Mouse (Mus musculus): ENCODE measurements around the gene Txndc12. TPM values are rescaled to one million over a fixed set of nuclear protein-coding genes. Genes with fewer than 3 reads are reported as not detected.

Gene Txndc12
- polyA plus RNA-seq, 1 experiment from 2014 or later, result 79.0 TPM

- ATAC-seq (ENCODE audit: low FRiP score, low TSS enrichment) (no peak), DNase-seq (no peak)
- no peak overlapping the region for H3K4me3 ChIP-seq (replicated peaks; ENCODE audit: low read depth, low read length)
- no peak overlapping the region for H3K9ac ChIP-seq (replicated peaks; ENCODE audit: low read length)
- H3K27me3 ChIP-seq (ENCODE audit: control insufficient read depth, insufficient read depth, low read length), result no peaks in the 10 kb centered on the region
- no peak overlapping the region for H3K4me2 ChIP-seq (ENCODE audit: low read length)
- WGBS, result 95% methylated on average over 4 of the region's 4 CpGs
- H3K9me3 ChIP-seq (ENCODE audit: control insufficient read depth, low read length), result no peaks in the 10 kb centered on the region
- 0 out of 2 replicates have a peak, but pooled peaks cover 2% of the 10 kb centered on the region for H3K36me3 ChIP-seq (ENCODE audit: control insufficient read depth, insufficient read depth, low read length)
- H3K27ac ChIP-seq (replicated peaks; ENCODE audit: low read depth, low read length), result no peak overlapping the region
- peaks cover 18% of the 10 kb centered on the region for H3K4me1 ChIP-seq (ENCODE audit: control insufficient read depth, insufficient read depth, low read length)
Observed at GRCm38 (mm10) chr4:108838031-108838430, 3.6 kb downstream of the Txndc12 start.

DNA sequence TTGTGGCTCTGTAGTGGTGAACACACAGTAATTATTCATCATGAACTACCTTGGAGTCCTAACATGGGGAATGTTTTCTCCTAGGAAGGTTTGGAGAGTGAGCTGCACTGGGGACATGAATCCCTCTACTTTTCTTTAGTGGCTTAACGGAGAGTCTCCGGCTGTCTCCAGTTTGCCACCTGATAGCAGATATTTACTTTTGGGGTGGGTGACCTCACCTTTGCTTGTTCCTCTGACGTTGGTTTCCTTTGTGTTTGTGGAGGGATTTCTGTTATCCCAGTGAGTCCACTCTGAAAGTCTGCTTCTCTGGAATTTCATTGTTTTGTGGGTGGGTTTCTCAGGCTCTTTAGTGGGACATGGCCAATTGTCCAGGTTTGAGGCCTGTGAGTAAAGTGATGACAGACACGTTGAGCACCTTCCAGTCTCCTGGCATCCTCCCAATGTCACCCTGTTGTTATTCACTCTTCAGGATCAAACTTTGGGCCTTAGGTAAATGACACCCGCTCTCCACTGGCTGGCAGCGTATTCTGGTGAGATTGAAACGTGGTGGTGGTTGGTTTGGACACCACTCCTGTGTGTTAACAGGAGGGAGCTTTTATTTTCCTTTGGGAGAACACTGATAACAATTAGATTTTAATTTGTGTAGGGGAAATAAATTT is 7.6 kb downstream of the Txndc12 start:
- Histone ChIP-seq H3K4me3 (replicated peaks; ENCODE audit: low read depth, low read length) (no peak overlapping the region), H3K9ac (replicated peaks; ENCODE audit: low read length) (no peak overlapping the region), H3K27me3 (ENCODE audit: control insufficient read depth, insufficient read depth, low read length) (no peaks in the 10 kb centered on the region), H3K4me1 (ENCODE audit: control insufficient read depth, insufficient read depth, low read length) (0 out of 2 replicates have a peak, but pooled peaks cover 2% of the 10 kb centered on the region), H3K27ac (replicated peaks; ENCODE audit: low read depth, low read length) (no peak overlapping the region), H3K36me3 (ENCODE audit: control insufficient read depth, insufficient read depth, low read length) (0 out of 2 replicates have a peak, but pooled peaks cover 2% of the 10 kb centered on the region), H3K4me2 (ENCODE audit: low read length) (no peak overlapping the region), H3K9me3 (ENCODE audit: control insufficient read depth, low read length) (no peaks in the 10 kb centered on the region)
- DNase-seq (no peak), ATAC-seq (ENCODE audit: low FRiP score, low TSS enrichment) (no peak)
- WGBS, result 87% methylated on average over 7 of the region's 7 CpGs

DNA sequence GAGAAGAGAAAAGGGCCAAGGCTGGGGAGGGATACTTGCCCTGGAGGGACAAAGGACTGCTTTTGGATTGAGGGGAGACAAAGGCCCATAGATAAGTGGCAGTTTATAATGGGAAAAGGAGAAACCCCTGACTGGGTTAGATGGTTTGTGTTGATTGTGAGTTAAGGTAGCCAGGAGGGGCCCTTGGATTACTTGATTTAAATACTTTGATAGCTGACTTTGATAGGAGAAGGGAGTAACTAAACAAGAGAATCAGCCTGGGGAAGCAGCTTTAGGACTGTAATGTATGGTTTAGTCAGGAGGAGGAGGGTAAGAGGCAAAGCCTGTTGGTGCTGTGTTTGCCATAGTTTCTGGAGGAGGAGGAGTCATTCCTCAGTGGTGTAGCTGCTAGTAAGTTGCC is 8.9 kb downstream of the Txndc12 start:
- Histone ChIP-seq H3K4me3 (replicated peaks; ENCODE audit: low read depth, low read length) (no peak overlapping the region), H3K27ac (replicated peaks; ENCODE audit: low read depth, low read length) (no peak overlapping the region), H3K4me2 (ENCODE audit: low read length) (no peak overlapping the region), H3K27me3 (ENCODE audit: control insufficient read depth, insufficient read depth, low read length) (no peaks in the 10 kb centered on the region), H3K9ac (replicated peaks; ENCODE audit: low read length) (no peak overlapping the region), H3K36me3 (ENCODE audit: control insufficient read depth, insufficient read depth, low read length) (0 out of 2 replicates have a peak, but pooled peaks cover 2% of the 10 kb centered on the region), H3K4me1 (ENCODE audit: control insufficient read depth, insufficient read depth, low read length) (peaks cover 6% of the 10 kb centered on the region; the same call in 1 of the 2 replicates), H3K9me3 (ENCODE audit: control insufficient read depth, low read length) (no peaks in the 10 kb centered on the region)
- no peak for ATAC-seq (ENCODE audit: low FRiP score, low TSS enrichment)
- DNase-seq, result no peak

GRCm38 (mm10) chr4:108845824-108846569 is 11.6 kb downstream of the Txndc12 start:
- Histone ChIP-seq H3K27me3 (ENCODE audit: control insufficient read depth, insufficient read depth, low read length) (no peaks in the 10 kb centered on the region), H3K4me2 (ENCODE audit: low read length) (no peak overlapping the region), H3K9me3 (ENCODE audit: control insufficient read depth, low read length) (no peaks in the 10 kb centered on the region), H3K27ac (replicated peaks; ENCODE audit: low read depth, low read length) (no peak overlapping the region), H3K4me3 (replicated peaks; ENCODE audit: low read depth, low read length) (no peak overlapping the region), H3K4me1 (ENCODE audit: control insufficient read depth, insufficient read depth, low read length) (peaks cover 24% of the 10 kb centered on the region), H3K36me3 (ENCODE audit: control insufficient read depth, insufficient read depth, low read length) (0 out of 2 replicates have a peak, but pooled peaks cover 5% of the 10 kb centered on the region), H3K9ac (replicated peaks; ENCODE audit: low read length) (no peak overlapping the region)
- ATAC-seq (ENCODE audit: low FRiP score, low TSS enrichment), result no peak
- DNase-seq, result no peak
- WGBS, result 94% methylated on average over 5 of the region's 5 CpGs

- under 1% methylated on average over 77 of the region's 77 CpGs for WGBS
- Histone ChIP-seq H3K27me3 (ENCODE audit: control insufficient read depth, insufficient read depth, low read length) (no peaks in the 10 kb centered on the region), H3K36me3 (ENCODE audit: control insufficient read depth, insufficient read depth, low read length) (peaks cover 5% of the 10 kb centered on the region; the same call in 1 of the 2 replicates), H3K4me1 (ENCODE audit: control insufficient read depth, insufficient read depth, low read length) (peaks cover 24% of the 10 kb centered on the region), H3K9me3 (ENCODE audit: control insufficient read depth, low read length) (no peaks in the 10 kb centered on the region), H3K9ac (replicated peaks; ENCODE audit: low read length) (peak within 1 kb of the TSS; percentile 73), H3K4me3 (replicated peaks; ENCODE audit: low read depth, low read length) (peak within 1 kb of the TSS; percentile 84), H3K4me2 (ENCODE audit: low read length) (peak within 1 kb of the TSS; percentile 98), H3K27ac (replicated peaks; ENCODE audit: low read depth, low read length) (peak within 1 kb of the TSS; percentile 73)
- peak; percentile 89 for ATAC-seq (ENCODE audit: low FRiP score, low TSS enrichment)
- peak; percentile 94 for DNase-seq
Observed at GRCm38 (mm10) chr4:108847715-108848504, 13.5 kb downstream of the Txndc12 start, which contains the start of gene Kti12. TSS of gene Kti12 (plus strand) at chr4:108847785.

DNA sequence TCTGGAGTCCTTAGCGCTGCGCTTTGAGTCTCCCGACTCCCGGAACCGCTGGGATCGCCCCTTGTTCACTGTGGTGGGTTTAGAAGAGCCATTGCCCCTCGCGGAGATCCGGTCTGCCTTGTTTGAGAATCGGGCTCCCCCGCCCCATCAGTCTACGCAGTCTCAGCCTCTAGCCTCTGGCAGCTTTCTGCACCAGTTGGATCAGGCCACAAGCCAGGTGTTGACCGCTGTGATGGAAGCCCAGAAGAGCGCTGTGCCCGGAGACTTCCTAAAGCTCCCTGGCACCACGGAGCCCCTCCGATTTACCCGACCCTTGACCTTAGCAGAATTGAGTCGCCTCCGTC is 14.1 kb downstream of the Txndc12 start, which contains the start of gene A730015C16Rik:
Gene A730015C16Rik (minus strand): TSS at position 115 of the 344 bp plus-strand sequence.
- H3K9me3 ChIP-seq (ENCODE audit: control insufficient read depth, low read length), result no peaks in the 10 kb centered on the region
- H3K4me3 ChIP-seq (replicated peaks; ENCODE audit: low read depth, low read length), result peak within 1 kb of the TSS; percentile 84
- peak within 1 kb of the TSS; percentile 73 for H3K27ac ChIP-seq (replicated peaks; ENCODE audit: low read depth, low read length)
- ATAC-seq (ENCODE audit: low FRiP score, low TSS enrichment) (peak; percentile 25; the same call in 1 of the 2 replicates), DNase-seq (no peak)
- H3K9ac ChIP-seq (replicated peaks; ENCODE audit: low read length), result peak within 1 kb of the TSS; percentile 73
- H3K27me3 ChIP-seq (ENCODE audit: control insufficient read depth, insufficient read depth, low read length), result no peaks in the 10 kb centered on the region
- peaks cover 11% of the 10 kb centered on the region for H3K36me3 ChIP-seq (ENCODE audit: control insufficient read depth, insufficient read depth, low read length)
- H3K4me2 ChIP-seq (ENCODE audit: low read length), result peak within 1 kb of the TSS; percentile 98
- peaks cover 24% of the 10 kb centered on the region for H3K4me1 ChIP-seq (ENCODE audit: control insufficient read depth, insufficient read depth, low read length)
- WGBS, result 13% methylated on average over 20 of the region's 20 CpGs

- peaks cover 25% of the 10 kb centered on the region for H3K36me3 ChIP-seq (ENCODE audit: control insufficient read depth, insufficient read depth, low read length)
- DNase-seq (no peak), ATAC-seq (ENCODE audit: low FRiP score, low TSS enrichment) (no peak)
- no peaks in the 10 kb centered on the region for H3K9me3 ChIP-seq (ENCODE audit: control insufficient read depth, low read length)
- no peak overlapping the region for H3K9ac ChIP-seq (replicated peaks; ENCODE audit: low read length)
- H3K4me3 ChIP-seq (replicated peaks; ENCODE audit: low read depth, low read length), result no peak overlapping the region
- 86% methylated on average over 7 of the region's 7 CpGs for WGBS
- H3K27ac ChIP-seq (replicated peaks; ENCODE audit: low read depth, low read length), result no peak overlapping the region
- no peaks in the 10 kb centered on the region for H3K4me1 ChIP-seq (ENCODE audit: control insufficient read depth, insufficient read depth, low read length)
- H3K27me3 ChIP-seq (ENCODE audit: control insufficient read depth, insufficient read depth, low read length), result no peaks in the 10 kb centered on the region
- H3K4me2 ChIP-seq (ENCODE audit: low read length), result no peak overlapping the region
Observed at GRCm38 (mm10) chr4:108866806-108867205, 32.4 kb downstream of the Txndc12 start.

DNA sequence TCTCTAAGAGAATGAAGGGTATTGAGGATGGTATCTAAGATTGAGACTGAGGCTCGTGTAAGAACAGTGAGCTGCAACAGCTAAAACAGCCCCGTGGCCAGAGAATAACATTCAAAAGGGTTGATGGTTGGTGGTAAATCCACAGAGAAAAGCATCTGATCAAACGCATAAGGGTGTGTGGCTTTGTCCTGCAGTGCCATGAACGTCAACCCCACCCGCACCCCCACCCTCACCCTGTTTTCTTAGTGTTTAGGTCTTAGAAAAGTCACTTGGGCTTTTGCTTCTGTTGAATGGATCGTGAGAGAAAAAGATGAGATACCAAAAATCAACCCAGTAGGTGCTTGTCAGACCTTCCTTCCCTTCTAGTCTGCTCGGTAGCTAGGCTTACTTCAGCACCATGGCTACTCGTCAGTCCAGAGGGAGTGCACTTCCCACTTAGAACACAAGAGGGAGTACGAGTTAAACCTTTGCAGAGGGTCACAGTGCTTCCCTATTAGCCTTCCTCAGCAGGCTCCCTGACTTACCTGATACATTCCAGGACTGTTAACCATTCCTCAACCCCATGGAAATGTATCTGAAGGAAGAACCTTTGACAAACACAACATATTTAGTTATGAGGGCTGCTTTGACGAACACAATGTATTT is 35.5 kb downstream of the Txndc12 start:
- DNase-seq (peak; percentile 97), ATAC-seq (ENCODE audit: low FRiP score, low TSS enrichment) (peak; percentile 74; the same call in 1 of the 2 replicates)
- Histone ChIP-seq H3K36me3 (ENCODE audit: control insufficient read depth, insufficient read depth, low read length) (no peaks in the 10 kb centered on the region), H3K4me1 (ENCODE audit: control insufficient read depth, insufficient read depth, low read length) (no peaks in the 10 kb centered on the region), H3K27ac (replicated peaks; ENCODE audit: low read depth, low read length) (no peak overlapping the region), H3K9me3 (ENCODE audit: control insufficient read depth, low read length) (no peaks in the 10 kb centered on the region), H3K27me3 (ENCODE audit: control insufficient read depth, insufficient read depth, low read length) (no peaks in the 10 kb centered on the region), H3K4me2 (ENCODE audit: low read length) (no peak overlapping the region), H3K4me3 (replicated peaks; ENCODE audit: low read depth, low read length) (no peak overlapping the region), H3K9ac (replicated peaks; ENCODE audit: low read length) (no peak overlapping the region)
- 36% methylated on average over 10 of the region's 10 CpGs for WGBS

All from midbrain, embryonic 14.5 days (tissue).